Mouse (Mus musculus): ENCODE data around the gene Lif. TPM values are rescaled to one million over a fixed set of nuclear protein-coding genes. Genes with fewer than 3 reads are reported as not detected.

Gene Lif
- polyA plus RNA-seq, 1 experiment, result not detected

DNA sequence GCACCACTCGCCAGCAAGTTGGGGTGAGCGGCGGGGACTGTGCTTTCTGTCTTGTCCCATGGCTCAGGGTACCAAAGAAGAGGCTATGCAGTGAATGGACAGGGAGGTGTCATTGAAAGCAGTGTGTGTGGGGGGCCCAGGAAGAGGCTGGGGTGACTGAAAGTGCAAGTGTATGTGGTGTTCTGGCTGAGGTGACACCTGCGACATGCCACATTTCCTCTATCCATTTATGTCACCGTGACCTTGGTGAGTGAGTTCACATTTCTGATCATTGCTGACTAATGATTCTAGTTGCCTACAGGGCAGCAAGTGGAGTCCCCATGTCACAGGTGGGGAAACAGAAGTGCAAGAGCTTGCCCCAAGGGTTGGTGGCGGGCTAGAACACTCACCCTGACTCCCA, 11.1 kb downstream of the Lif start:
- TF ChIP-seq CTCF (IDR thresholded peaks at IDR 0.05; ENCODE audit: low read depth, low read length) (no peak), POLR2A (IDR thresholded peaks at IDR 0.05; ENCODE audit: borderline replicate concordance, low read depth, low read length) (no peak)
- H3K4me3 ChIP-seq (ENCODE audit: insufficient read depth, low read length), result no peak overlapping the region
- H3K4me1 ChIP-seq (ENCODE audit: control insufficient read depth, insufficient read depth, low read length), result no peaks in the 10 kb centered on the region
- no peak overlapping the region for H3K27ac ChIP-seq (ENCODE audit: insufficient read depth, low read depth, low read length)

DNA sequence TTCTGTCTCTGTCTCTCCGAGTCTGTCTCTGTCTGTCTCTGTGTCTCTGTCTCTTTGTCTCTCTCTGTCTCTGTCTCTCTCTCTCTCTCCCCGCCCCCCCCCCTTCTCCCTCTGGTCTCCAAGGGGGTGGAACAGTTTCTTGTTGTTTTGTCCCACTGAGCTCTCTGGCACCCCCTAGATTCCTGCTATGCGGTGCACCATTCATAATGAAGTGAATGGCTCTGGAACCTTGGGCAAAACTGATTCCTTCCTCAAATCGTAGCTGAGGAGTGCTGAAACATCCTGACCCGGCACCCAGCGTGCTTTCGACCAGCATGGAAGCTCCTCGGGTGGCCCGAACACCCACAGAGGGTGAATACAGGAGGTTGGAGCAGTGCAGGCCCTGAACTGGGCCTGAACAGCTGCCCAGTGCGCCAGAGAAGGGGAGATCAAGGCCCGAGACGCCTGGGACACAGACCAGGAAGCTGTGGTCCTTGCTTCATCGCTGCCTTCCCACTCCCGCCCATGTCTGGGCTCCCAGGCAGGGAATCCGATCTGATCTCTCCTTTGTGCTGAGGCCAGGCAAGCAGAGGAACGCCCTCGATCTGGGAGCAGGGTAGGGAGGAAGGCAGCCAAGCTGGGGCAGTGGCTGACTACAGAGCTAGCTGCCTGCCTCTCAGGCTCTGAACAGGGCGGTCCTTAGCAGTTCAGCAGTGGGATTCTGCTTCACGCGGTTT, 13.5 kb downstream of the Lif start:
- Histone ChIP-seq H3K4me3 (ENCODE audit: insufficient read depth, low read length) (no peak overlapping the region), H3K27ac (ENCODE audit: insufficient read depth, low read depth, low read length) (no peak overlapping the region)
- TF ChIP-seq CTCF (IDR thresholded peaks at IDR 0.05; ENCODE audit: low read depth, low read length), result peak; percentile 38; the same call in 1 of the 2 replicates
- TF ChIP-seq POLR2A (IDR thresholded peaks at IDR 0.05; ENCODE audit: borderline replicate concordance, low read depth, low read length), result no peak

DNA sequence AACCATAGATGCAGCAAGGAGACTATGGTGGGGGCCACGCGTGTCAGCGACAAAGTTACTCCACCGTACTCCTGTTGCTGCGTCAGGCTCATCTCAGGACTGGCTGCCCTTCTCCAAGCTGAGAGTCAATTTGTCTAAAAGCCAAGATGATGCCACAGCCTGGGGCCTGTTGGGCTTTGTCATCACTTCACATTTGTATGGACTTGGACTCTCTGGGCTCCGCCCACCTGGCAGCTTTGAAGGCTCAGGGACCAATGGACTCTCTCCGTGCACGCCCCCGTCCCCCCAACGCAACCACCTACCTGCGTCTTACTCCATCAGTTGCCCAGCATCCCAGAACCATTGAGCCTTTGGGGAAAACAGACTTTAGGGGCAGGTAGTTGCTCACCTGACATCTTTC, 14.2 kb downstream of the Lif start:
- Histone ChIP-seq H3K27ac (ENCODE audit: insufficient read depth, low read depth, low read length) (no peak overlapping the region), H3K4me1 (ENCODE audit: control insufficient read depth, insufficient read depth, low read length) (no peaks in the 10 kb centered on the region), H3K4me3 (ENCODE audit: insufficient read depth, low read length) (no peak overlapping the region)
- TF ChIP-seq CTCF (IDR thresholded peaks at IDR 0.05; ENCODE audit: low read depth, low read length) (no peak), POLR2A (IDR thresholded peaks at IDR 0.05; ENCODE audit: borderline replicate concordance, low read depth, low read length) (no peak)

More for the DNA sequence above, 13.5 kb downstream of the Lif start:
- no peaks in the 10 kb centered on the region for H3K4me1 ChIP-seq (ENCODE audit: control insufficient read depth, insufficient read depth, low read length)

GRCm38 (mm10) chr11:4276411-4276861, 19.1 kb downstream of the Lif start:
- Histone ChIP-seq H3K4me1 (ENCODE audit: control insufficient read depth, insufficient read depth, low read length) (0 out of 2 replicates have a peak, but pooled peaks cover 2% of the 10 kb centered on the region), H3K4me3 (ENCODE audit: insufficient read depth, low read length) (no peak overlapping the region), H3K27ac (ENCODE audit: insufficient read depth, low read depth, low read length) (no peak overlapping the region)
- TF ChIP-seq POLR2A (IDR thresholded peaks at IDR 0.05; ENCODE audit: borderline replicate concordance, low read depth, low read length) (no peak), CTCF (IDR thresholded peaks at IDR 0.05; ENCODE audit: low read depth, low read length) (no peak)

DNA sequence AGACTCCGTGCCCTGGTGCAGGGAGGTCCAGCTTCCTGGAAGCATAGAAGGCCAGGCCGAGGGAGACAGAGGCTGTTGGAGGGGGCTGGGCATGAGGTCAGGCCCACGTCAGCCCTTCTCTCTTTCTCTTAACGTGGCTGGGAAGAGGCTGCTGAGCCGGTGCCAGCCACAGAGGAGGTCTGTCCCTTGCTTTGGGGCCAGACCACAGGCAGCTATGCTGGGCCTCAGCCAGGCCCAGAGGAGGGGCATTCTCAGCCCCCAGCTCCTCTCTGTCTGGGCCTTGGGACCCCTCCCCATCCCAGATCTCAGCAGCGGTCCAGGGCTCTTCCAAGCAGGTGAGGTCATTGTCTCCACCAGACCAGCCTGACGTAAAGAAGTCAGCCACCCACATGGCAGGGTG, 22.6 kb downstream of the Lif start:
- Histone ChIP-seq H3K27ac (ENCODE audit: insufficient read depth, low read depth, low read length) (no peak overlapping the region), H3K4me1 (ENCODE audit: control insufficient read depth, insufficient read depth, low read length) (0 out of 2 replicates have a peak, but pooled peaks cover 2% of the 10 kb centered on the region), H3K4me3 (ENCODE audit: insufficient read depth, low read length) (no peak overlapping the region)
- TF ChIP-seq POLR2A (IDR thresholded peaks at IDR 0.05; ENCODE audit: borderline replicate concordance, low read depth, low read length), result no peak
- TF ChIP-seq CTCF (IDR thresholded peaks at IDR 0.05; ENCODE audit: low read depth, low read length), result no peak

DNA sequence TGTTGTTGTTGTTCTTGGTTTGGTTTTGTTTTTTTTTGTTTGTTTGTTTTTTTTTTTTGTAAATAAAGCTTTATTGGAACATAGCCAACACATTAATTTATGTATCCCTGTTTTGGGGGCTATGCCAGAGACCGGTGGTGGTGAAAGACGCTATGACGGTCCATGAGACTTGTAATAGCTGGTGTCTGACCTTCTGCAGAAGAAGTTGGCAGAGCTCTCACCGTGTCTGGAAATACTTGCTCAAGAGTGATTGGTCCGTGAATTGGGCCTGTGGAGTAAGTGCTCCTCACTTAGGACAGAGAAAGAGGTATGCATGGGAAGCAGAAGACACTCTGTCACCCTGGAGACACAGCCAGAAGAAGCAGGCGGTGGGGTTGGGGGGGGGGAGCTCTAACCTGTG, 24.5 kb downstream of the Lif start:
- Histone ChIP-seq H3K4me1 (ENCODE audit: control insufficient read depth, insufficient read depth, low read length) (0 out of 2 replicates have a peak, but pooled peaks cover 2% of the 10 kb centered on the region), H3K27ac (ENCODE audit: insufficient read depth, low read depth, low read length) (no peak overlapping the region), H3K4me3 (ENCODE audit: insufficient read depth, low read length) (no peak overlapping the region)
- TF ChIP-seq CTCF (IDR thresholded peaks at IDR 0.05; ENCODE audit: low read depth, low read length) (no peak), POLR2A (IDR thresholded peaks at IDR 0.05; ENCODE audit: borderline replicate concordance, low read depth, low read length) (no peak)

DNA sequence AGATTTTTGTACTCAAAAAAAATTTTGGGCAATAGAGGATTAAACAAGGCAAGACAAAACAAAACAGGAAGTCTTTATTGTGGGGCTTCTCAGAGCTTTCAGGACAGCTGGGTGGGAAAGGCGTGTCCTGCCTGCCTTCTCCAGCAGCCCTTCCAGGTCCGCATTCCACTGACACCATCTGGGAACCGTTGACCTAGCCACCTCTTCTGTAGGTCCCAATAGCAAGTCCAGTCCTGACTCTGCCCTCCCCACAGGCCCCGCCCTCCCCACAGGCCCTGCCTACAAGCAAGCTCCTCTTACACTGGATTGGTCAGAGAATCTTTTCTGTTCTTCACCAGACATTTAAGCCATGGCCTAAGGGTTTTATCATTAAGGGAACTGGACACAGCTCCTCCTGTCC, 26.3 kb downstream of the Lif start:
- TF ChIP-seq CTCF (IDR thresholded peaks at IDR 0.05; ENCODE audit: low read depth, low read length), result no peak
- TF ChIP-seq POLR2A (IDR thresholded peaks at IDR 0.05; ENCODE audit: borderline replicate concordance, low read depth, low read length), result no peak
- Histone ChIP-seq H3K4me3 (ENCODE audit: insufficient read depth, low read length) (no peak overlapping the region), H3K4me1 (ENCODE audit: control insufficient read depth, insufficient read depth, low read length) (0 out of 2 replicates have a peak, but pooled peaks cover 2% of the 10 kb centered on the region), H3K27ac (ENCODE audit: insufficient read depth, low read depth, low read length) (no peak overlapping the region)

DNA sequence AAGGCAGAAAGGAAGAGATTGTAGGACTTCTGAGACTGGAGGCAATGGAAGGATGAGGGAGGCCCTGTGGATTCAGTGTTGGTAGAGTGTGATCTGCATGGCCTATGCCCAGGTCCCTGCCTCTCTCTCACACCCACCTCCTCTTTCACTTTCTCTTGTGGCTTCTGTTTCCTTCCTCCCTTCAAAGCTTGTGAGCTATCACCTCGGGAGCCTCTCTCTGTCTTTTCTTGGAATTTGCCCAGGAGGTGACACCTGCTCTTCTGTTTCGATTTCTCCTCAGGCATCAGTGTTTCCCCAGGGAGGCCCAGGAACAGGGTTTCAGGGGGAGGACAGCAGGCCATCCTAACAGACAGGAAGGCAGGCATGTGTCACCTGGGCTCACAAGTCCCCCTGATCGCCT, 31.9 kb downstream of the Lif start:
- H3K4me3 ChIP-seq (ENCODE audit: insufficient read depth, low read length), result no peak overlapping the region
- TF ChIP-seq POLR2A (IDR thresholded peaks at IDR 0.05; ENCODE audit: borderline replicate concordance, low read depth, low read length) (no peak), CTCF (IDR thresholded peaks at IDR 0.05; ENCODE audit: low read depth, low read length) (no peak)
- peaks cover 6% of the 10 kb centered on the region for H3K4me1 ChIP-seq (ENCODE audit: control insufficient read depth, insufficient read depth, low read length)
- no peak overlapping the region for H3K27ac ChIP-seq (ENCODE audit: insufficient read depth, low read depth, low read length)

- Histone ChIP-seq H3K27ac (ENCODE audit: insufficient read depth, low read depth, low read length) (no peak overlapping the region), H3K4me1 (ENCODE audit: control insufficient read depth, insufficient read depth, low read length) (peaks cover 27% of the 10 kb centered on the region), H3K4me3 (ENCODE audit: insufficient read depth, low read length) (no peak overlapping the region)
- TF ChIP-seq POLR2A (IDR thresholded peaks at IDR 0.05; ENCODE audit: borderline replicate concordance, low read depth, low read length) (no peak), CTCF (IDR thresholded peaks at IDR 0.05; ENCODE audit: low read depth, low read length) (no peak)
Measured at GRCm38 (mm10) chr11:4291639-4292038, 34.3 kb downstream of the Lif start.

GRCm38 (mm10) chr11:4292224-4292887, 35.0 kb downstream of the Lif start:
- no peak overlapping the region for H3K27ac ChIP-seq (ENCODE audit: insufficient read depth, low read depth, low read length)
- peaks cover 34% of the 10 kb centered on the region for H3K4me1 ChIP-seq (ENCODE audit: control insufficient read depth, insufficient read depth, low read length)
- no peak overlapping the region for H3K4me3 ChIP-seq (ENCODE audit: insufficient read depth, low read length)
- no peak for TF ChIP-seq POLR2A (IDR thresholded peaks at IDR 0.05; ENCODE audit: borderline replicate concordance, low read depth, low read length)
- no peak for TF ChIP-seq CTCF (IDR thresholded peaks at IDR 0.05; ENCODE audit: low read depth, low read length)

Measured in bone marrow macrophage, adult 2 months (primary cell).